Mouse (Mus musculus) heart, adult 9 months (tissue): ENCODE data around the gene Wbp11.

Experiments used
- DNase-seq, 2 experiments: peaks; one replicate each; pipeline ENCODE4 v3.0.0; 2022; ENCODE audit warnings: low spot score in 2 of 2

Wbp11 gene

DNA sequence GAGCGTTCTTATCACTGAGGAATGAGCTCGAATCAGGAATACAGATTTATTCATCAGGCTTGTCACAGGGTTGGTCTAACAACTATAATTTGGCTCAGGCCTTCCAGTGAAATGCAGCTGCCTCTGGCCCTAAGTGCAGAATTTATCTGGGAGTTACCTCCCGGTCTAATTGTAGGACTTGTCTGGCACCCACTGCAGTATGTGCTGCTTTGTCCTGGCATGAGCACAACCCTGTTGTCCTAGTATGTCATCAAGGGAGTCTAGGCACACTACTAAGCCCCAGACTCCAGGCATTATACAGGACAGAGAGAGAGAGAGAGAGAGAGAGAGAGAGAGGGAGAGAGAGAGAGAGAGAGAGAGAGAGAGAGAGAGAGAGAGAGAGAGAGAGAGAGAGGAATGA lies 9.3 kb upstream of the Wbp11 start:
- no peak for DNase-seq

DNA sequence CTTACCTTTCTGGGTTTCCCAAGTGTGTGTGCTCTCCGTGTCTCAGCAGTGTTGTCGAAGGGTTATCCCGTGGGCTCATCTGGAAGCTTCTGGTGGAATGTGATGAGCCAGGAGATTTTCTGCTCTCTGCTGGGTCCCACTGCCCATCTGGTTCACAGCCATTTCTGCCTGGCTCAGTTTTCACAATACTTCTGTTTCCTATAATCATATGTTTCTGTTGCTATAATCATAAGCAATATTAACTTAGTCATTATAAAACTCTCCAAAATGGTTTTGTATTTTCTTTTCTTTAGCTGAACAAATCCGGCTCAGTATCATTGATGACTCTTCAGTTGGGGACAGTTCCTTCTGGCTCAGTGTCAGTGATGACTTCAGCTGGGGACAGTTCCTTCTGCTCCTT lies 7.3 kb upstream of the Wbp11 start, which contains the start of gene Smco3:
TSS of gene Smco3 (minus strand) at position 101 of the 400 bp plus-strand sequence.
- no peak for DNase-seq

- DNase-seq: no peak
Measured at GRCm38 (mm10) chr6:136831712-136832111, 3.7 kb upstream of the Wbp11 start.

GRCm38 (mm10) chr6:136828681-136829080 lies 648 bp upstream of the Wbp11 start:
- DNase-seq: no peak

GRCm38 (mm10) chr6:136827516-136827880 lies 535 bp downstream of the Wbp11 start, which contains the start of gene BC049715:
Gene BC049715, plus strand, starts transcription at chr6:136827626.
- DNase-seq: no peak

- no peak for DNase-seq
Measured at GRCm38 (mm10) chr6:136827116-136827515, 917 bp downstream of the Wbp11 start.

GRCm38 (mm10) chr6:136824987-136825386 lies 3.0 kb downstream of the Wbp11 start:
- no peak for DNase-seq

DNA sequence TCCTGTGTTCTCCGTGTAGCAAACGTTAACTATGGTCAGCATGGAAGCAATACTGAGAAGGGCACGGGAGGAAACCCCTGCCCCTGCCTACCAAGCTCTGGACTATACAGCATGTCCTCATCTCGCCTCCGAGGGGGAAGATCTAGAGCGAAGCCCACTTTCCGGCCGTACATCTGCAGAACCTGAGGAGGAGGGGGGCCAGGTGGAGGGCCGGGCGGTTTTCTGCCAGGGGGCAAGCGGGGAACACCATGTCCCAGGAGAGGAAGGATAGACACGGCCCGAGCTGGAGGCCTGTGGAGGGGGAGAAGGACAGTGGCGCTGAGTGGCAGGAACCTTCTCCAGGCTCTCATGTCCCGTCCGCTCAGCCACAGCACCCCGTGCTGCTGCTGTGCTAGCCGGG lies 6.9 kb downstream of the Wbp11 start:
- DNase-seq: no peak

GRCm38 (mm10) chr6:136820381-136820780 lies 7.7 kb downstream of the Wbp11 start:
- DNase-seq: no peak

DNA sequence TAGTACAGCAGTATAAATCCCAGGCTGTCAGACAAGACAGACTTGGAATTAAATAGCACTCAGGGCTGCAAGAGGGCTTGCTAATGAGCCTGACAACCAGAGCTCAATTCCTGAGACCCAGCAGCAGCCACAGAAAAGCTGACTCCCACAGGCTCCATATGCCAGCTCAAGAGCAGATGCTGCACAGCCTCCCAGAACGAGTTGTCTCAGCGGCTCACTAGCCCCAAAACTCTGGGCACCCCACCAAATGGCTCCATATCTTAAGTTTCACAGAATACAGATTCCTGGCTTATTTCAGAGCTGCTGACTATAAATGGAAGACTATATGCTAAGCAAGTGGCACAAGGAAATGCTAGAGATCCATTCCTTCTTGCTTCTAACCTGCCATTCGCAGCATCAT lies 10.5 kb downstream of the Wbp11 start:
- DNase-seq: no peak

GRCm38 (mm10) chr6:136816826-136817225 lies 11.2 kb downstream of the Wbp11 start:
- DNase-seq: no peak

- no peak for DNase-seq
Measured at GRCm38 (mm10) chr6:136815381-136815780, 12.7 kb downstream of the Wbp11 start.

DNA sequence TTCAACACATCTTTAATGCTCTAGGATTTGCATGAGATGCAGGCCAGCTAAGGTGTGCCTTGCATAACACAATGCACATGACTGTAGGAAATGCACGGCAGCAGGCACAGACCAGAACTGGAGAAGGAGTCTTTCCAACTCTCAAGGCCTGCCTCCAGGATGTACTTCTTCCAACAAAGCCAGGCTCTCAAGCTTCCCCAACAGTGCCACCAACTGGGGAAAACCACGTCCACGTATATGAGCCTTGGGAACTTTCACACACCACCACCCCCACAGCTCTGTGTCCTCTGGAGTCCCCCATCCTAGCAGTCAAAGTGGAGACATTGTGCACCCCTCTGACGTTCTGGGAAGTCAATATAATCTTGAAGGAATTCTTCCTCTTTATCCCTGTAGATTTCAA lies 14.9 kb downstream of the Wbp11 start:
- DNase-seq: no peak

- DNase-seq: no peak
Measured at GRCm38 (mm10) chr6:136811196-136811595, 16.8 kb downstream of the Wbp11 start.

GRCm38 (mm10) chr6:136809673-136810072 lies 18.4 kb downstream of the Wbp11 start:
- no peak for DNase-seq

- peak; percentile 49 to 75 for DNase-seq
Measured at GRCm38 (mm10) chr6:136809077-136809476, 19.0 kb downstream of the Wbp11 start.

GRCm38 (mm10) chr6:136808631-136809046 lies 19.4 kb downstream of the Wbp11 start:
- DNase-seq: no peak

GRCm38 (mm10) chr6:136808014-136808417 lies 20.0 kb downstream of the Wbp11 start, which contains the start of gene H2afj:
Gene H2afj, plus strand, starts transcription at chr6:136808244.
- DNase-seq: peak; percentile 98

DNA sequence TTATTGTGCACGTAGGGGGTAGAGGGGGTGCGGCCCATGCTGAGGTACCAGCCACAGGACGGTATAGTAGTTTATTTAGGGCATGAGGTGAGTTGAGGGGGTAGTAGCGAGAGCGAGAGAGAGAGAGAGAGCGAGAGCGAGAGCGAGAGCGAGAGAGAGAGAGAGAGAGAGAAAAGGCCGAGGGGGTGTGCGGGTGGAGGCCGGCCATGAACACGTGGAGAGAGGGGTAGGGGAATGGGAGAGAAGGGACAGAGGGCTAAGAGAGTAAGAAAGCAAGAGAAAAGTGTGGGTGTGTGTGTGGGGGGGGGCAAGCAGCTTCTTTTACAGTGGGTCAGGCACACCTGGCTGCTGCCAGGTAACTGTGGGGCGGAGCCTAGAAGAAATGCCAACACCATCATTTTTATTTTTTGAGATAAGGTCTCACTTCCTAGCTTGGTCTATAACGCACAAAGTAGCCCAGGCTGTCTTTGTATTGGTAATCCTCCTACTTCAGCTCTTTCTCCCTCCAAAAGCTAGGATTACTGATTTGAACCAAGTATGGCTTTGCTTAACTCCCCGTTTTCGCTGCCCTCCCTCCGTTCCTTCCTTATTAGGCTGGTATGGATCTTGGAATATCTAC lies 20.5 kb downstream of the Wbp11 start:
- DNase-seq: no peak

DNA sequence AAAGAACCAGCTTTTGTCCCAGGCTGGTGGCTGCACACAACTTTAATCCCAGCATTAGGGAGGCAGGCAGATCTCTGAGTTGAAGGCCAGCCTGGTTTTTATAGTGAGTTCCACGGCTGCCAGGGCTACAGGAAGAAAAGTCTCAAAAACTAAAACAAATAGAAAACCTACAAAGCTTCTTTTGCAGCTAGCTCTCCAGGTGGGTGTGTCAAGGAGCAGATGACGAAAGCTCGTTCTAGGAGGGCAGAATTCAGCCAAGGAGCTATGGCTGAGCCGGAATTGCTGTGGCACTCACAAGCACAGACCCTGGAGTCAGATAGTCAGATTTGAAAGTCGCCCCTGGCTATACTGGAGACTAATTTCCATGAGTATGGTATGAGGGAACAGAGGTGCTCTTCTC lies 21.2 kb downstream of the Wbp11 start:
- no peak for DNase-seq

GRCm38 (mm10) chr6:136805409-136805775 lies 22.6 kb downstream of the Wbp11 start:
- no peak for DNase-seq

GRCm38 (mm10) chr6:136804705-136805408 lies 23.2 kb downstream of the Wbp11 start:
- no peak for DNase-seq
